Mouse (Mus musculus) heart, embryonic 14.5 days (tissue): ENCODE data around the gene Gsdma3. TPM values are rescaled to one million over a fixed set of nuclear protein-coding genes. Genes with fewer than 3 reads are reported as not detected.
"Not testable (repeated sequence)": the region's sequence is repeated elsewhere in the genome, so short reads cannot be mapped to it uniquely, and the experiment has no call there.

ENCODE experiments used
- ATAC-seq: fragments of 200-750 bp; cut with Nextera tagmentation; 2 replicates; pipeline ENCODE4 v1.8.0; 2017; ENCODE audit warnings: low read depth, moderate TSS enrichment; ENCODE audit not compliant: insufficient number of reproducible peaks, insufficient read depth, low FRiP score
- H3K27ac ChIP-seq, 2 experiments: fragments of 200-500 bp in 1 of 2; fragments of 300-500 bp in 1 of 2; sonication (generic) in 1 of 2; replicated peaks in 1 of 2; 2 replicates each; pipeline ENCODE4 v1.5.1; 2012 to 2014; ENCODE audit warnings: low read depth in 2 of 2, low read length in 2 of 2, control low read depth in 1 of 2, mild to moderate bottlenecking in 1 of 2, mixed read lengths in 1 of 2; ENCODE audit not compliant: control insufficient read depth in 1 of 2, insufficient read depth in 1 of 2
- H3K27me3 ChIP-seq: fragments of 300-500 bp; sonication (generic); 2 replicates; pipeline ENCODE4 v1.6.1; 2014; ENCODE audit warnings: mild to moderate bottlenecking, low read length, control low read depth; ENCODE audit not compliant: control insufficient read depth, insufficient read depth
- H3K36me3 ChIP-seq: fragments of 300-500 bp; sonication (generic); 2 replicates; pipeline ENCODE4 v1.6.1; 2014; ENCODE audit warnings: mild to moderate bottlenecking, control low read depth, low read length, mixed read lengths; ENCODE audit not compliant: control insufficient read depth, insufficient read depth
- H3K4me1 ChIP-seq, 2 experiments: fragments of 200-500 bp in 1 of 2; fragments of 300-500 bp in 1 of 2; sonication (generic) in 1 of 2; 2 replicates each; pipeline ENCODE4 v1.6.1; 2012 to 2014; ENCODE audit warnings: low read length in 2 of 2, control low read depth in 1 of 2, mixed read lengths in 1 of 2; ENCODE audit not compliant: control insufficient read depth in 2 of 2, insufficient read depth in 2 of 2
- H3K4me2 ChIP-seq: fragments of 300-500 bp; sonication (generic); 2 replicates; pipeline ENCODE4 v1.6.1; 2014; ENCODE audit warnings: mild to moderate bottlenecking, low read length
- H3K4me3 ChIP-seq, 2 experiments: fragments of 200-500 bp in 1 of 2; fragments of 300-500 bp in 1 of 2; sonication (generic) in 1 of 2; 2 replicates each; pipeline ENCODE4 v1.5.1; 2012 to 2014; ENCODE audit warnings: low read length in 2 of 2, mild to moderate bottlenecking in 2 of 2, control low read depth in 1 of 2, low read depth in 1 of 2, moderate library complexity in 1 of 2; ENCODE audit not compliant: control insufficient read depth in 1 of 2, insufficient read depth in 1 of 2
- H3K9ac ChIP-seq: fragments of 300-500 bp; sonication (generic); 2 replicates; pipeline ENCODE4 v1.6.1; 2014; ENCODE audit warnings: mild to moderate bottlenecking, low read length
- H3K9me3 ChIP-seq: fragments of 300-500 bp; sonication (generic); 2 replicates; pipeline ENCODE4 v1.6.1; 2016; ENCODE audit warnings: low read length, control low read depth; ENCODE audit not compliant: control insufficient read depth
- WGBS: fragments of 180-500 bp; shearing (Covaris S2); extraction: QIAGEN DNeasy Blood & Tissue Kit; methylation state at CpG from one replicate; pipeline ENCODE4 v1.1.7; 2014; 5-methylcytosine and 5-hydroxymethylcytosine counted together
- polyA plus RNA-seq: library from polyadenylated mRNA; unstranded; fragments of >200 nt; fragmentation: Nextera tagmentation; extraction: Ambion mirVana; gene quantifications from 2 replicates; pipeline ENCODE4 v1.2.1, GENCODE M21; 2014

The Gsdma3 gene
- polyA plus RNA-seq, 1 experiment from 2014 or later, result not detected

DNA sequence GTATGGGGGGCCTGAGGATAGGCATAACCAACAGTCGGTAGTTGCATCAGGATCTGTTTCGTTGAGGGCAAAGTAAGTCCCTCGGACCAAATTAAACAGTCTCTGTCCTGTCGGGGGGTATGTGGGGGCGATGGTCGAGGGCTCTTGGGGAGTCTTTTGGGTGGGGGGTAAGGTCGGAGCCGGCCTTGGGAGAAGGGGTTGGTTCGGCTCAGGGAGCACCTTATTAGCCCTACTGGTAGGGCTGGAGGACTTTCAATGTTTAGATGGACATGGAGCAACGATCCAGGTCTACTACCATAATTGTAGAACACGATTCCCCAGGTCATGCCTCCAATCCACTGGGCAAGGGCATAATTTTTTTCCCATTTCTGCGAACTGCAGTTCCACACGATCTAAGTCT is 5.4 kb upstream of the Gsdma3 start:
- Histone ChIP-seq H3K9ac (no peak overlapping the region), H3K4me2 (no peak overlapping the region), H3K36me3 (no peaks in the 10 kb centered on the region), H3K9me3 (peaks cover 9% of the 10 kb centered on the region; the same call in 1 of the 2 replicates), H3K4me1 (no peaks in the 10 kb centered on the region), H3K27ac (no peak overlapping the region), H3K27me3 (no peaks in the 10 kb centered on the region), H3K4me3 (no peak overlapping the region)
- WGBS, result 93% methylated on average over 13 of the region's 13 CpGs
- no peak for ATAC-seq

DNA sequence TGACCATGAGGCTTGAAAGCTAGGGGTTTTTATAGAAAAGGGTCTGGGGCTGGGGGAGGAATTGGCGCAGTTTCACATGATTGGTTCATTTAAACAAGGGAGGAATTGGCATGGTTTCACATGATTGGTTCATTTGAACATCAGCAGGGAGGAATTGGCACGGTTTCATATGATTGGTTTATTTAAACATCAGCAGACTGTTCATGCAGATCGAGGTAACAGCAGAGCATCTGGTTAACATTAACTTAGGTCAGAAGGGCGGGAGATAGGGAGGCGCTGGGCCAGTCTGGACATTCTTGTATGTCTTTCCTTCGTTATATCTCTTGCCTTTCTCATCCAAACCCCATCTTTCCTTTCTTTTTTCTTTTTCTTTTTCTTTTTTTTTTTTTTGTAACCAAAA is 2.2 kb upstream of the Gsdma3 start:
- WGBS, result 70% methylated on average over 6 of the region's 6 CpGs
- not testable (repeated sequence) for ATAC-seq, H3K9me3 ChIP-seq, H3K27ac ChIP-seq, H3K27me3 ChIP-seq, H3K9ac ChIP-seq, H3K4me2 ChIP-seq, H3K4me1 ChIP-seq, H3K4me3 ChIP-seq, H3K36me3 ChIP-seq

- not testable (repeated sequence) for H3K27me3 ChIP-seq
These were observed 1.8 kb upstream of the Gsdma3 start for GRCm38 (mm10) chr11:98624381-98624780.

DNA sequence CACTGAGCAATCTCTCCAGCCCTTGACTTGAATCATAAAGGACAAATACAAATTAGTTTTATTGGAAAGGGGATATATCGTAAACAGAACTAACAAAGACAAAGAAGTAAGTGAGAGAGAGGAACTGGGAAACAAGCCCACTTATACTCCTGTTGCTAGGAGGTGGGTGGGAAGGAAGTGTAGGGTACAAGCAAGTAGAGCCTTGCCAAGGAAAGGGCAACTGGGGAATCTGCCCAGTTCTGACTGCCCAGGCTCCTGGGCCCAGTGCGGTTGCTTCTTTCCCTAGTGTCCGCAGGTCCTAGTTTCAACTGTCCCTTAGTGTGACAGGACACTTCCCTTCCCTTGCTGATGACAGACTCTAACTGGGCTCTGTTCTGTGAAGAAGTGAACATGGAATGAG is 2.5 kb downstream of the Gsdma3 start:
- Histone ChIP-seq H3K27me3 (peaks cover 6% of the 10 kb centered on the region; the same call in 1 of the 2 replicates), H3K4me2 (no peak overlapping the region), H3K4me3 (no peak overlapping the region), H3K27ac (no peak overlapping the region), H3K9ac (no peak overlapping the region), H3K36me3 (no peaks in the 10 kb centered on the region), H3K4me1 (no peaks in the 10 kb centered on the region), H3K9me3 (0 out of 2 replicates have a peak, but pooled peaks cover 3% of the 10 kb centered on the region)
- ATAC-seq, result no peak
- WGBS, result 83% methylated on average over 3 of the region's 3 CpGs

More at GRCm38 (mm10) chr11:98624381-98624780, 1.8 kb upstream of the Gsdma3 start:
- H3K9me3 ChIP-seq, H3K27ac ChIP-seq, H3K36me3 ChIP-seq, H3K9ac ChIP-seq, H3K4me2 ChIP-seq, ATAC-seq, H3K4me3 ChIP-seq, H3K4me1 ChIP-seq: not testable (repeated sequence)
- WGBS, result 73% methylated on average over 2 of the region's 2 CpGs

GRCm38 (mm10) chr11:98630646-98631045 is 4.5 kb downstream of the Gsdma3 start:
- no peak overlapping the region for H3K4me2 ChIP-seq
- H3K36me3 ChIP-seq, result no peaks in the 10 kb centered on the region
- H3K4me3 ChIP-seq, result no peak overlapping the region
- H3K27me3 ChIP-seq, result peaks cover 6% of the 10 kb centered on the region; the same call in 1 of the 2 replicates
- WGBS, result 76% methylated on average over 5 of the region's 5 CpGs
- H3K4me1 ChIP-seq, result no peaks in the 10 kb centered on the region
- H3K27ac ChIP-seq, result no peak overlapping the region
- no peaks in the 10 kb centered on the region for H3K9me3 ChIP-seq
- no peak overlapping the region for H3K9ac ChIP-seq
- ATAC-seq, result no peak

- H3K9ac ChIP-seq, H3K4me3 ChIP-seq, H3K9me3 ChIP-seq, ATAC-seq, H3K4me1 ChIP-seq, H3K27ac ChIP-seq, H3K4me2 ChIP-seq, H3K36me3 ChIP-seq, H3K27me3 ChIP-seq: not testable (repeated sequence)
- WGBS, result 32% methylated on average over 10 of the region's 10 CpGs
These were observed 9.3 kb downstream of the Gsdma3 start for GRCm38 (mm10) chr11:98635312-98635970.

DNA sequence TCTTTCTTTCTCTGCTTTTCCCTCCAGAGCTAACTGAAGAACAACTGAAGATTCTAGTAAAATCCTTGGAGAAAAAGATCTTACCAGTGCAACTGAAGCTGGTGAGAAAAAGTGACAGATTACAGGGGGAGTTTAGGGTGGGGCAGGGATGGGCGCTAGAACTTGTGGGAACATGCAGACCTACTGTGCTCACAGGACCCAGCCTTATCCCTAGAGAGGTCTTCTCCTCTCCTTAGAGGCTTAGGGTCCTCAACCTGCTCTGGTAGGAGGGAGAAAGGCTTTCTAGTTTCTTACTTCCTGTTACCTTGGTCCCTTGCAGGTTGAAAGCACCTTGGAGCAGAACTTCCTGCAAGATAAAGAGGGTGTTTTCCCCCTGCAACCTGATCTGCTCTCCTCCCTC is 11.3 kb downstream of the Gsdma3 start:
- WGBS, result 63% methylated on average over 1 of the region's 1 CpGs
- ATAC-seq, result no peak

GRCm38 (mm10) chr11:98640091-98640490 is 13.9 kb downstream of the Gsdma3 start:
- no peaks in the 10 kb centered on the region for H3K4me1 ChIP-seq
- H3K9me3 ChIP-seq, result no peaks in the 10 kb centered on the region
- no peak overlapping the region for H3K4me3 ChIP-seq
- no peak for ATAC-seq
- H3K4me2 ChIP-seq, result no peak overlapping the region
- WGBS, result 49% methylated on average over 5 of the region's 5 CpGs
- no peaks in the 10 kb centered on the region for H3K27me3 ChIP-seq
- no peak overlapping the region for H3K9ac ChIP-seq
- no peak overlapping the region for H3K27ac ChIP-seq
- H3K36me3 ChIP-seq, result no peaks in the 10 kb centered on the region

More for the DNA sequence above, 11.3 kb downstream of the Gsdma3 start:
- peaks cover 4% of the 10 kb centered on the region; the same call in 1 of the 2 replicates for H3K27me3 ChIP-seq
- H3K4me1 ChIP-seq, result no peaks in the 10 kb centered on the region
- H3K36me3 ChIP-seq, result no peaks in the 10 kb centered on the region
- no peak overlapping the region for H3K4me2 ChIP-seq
- H3K9ac ChIP-seq, result no peak overlapping the region
- H3K9me3 ChIP-seq, result no peaks in the 10 kb centered on the region
- no peak overlapping the region for H3K27ac ChIP-seq
- no peak overlapping the region for H3K4me3 ChIP-seq
